Mouse (Mus musculus): ENCODE results near the gene Tsga10. TPM values are rescaled to one million over a fixed set of nuclear protein-coding genes. Genes with fewer than 3 reads are reported as not detected.

Tsga10 gene
- total and polyA plus RNA-seq, 2 experiments: 0.24 to 1.2 TPM

- no peaks in the 10 kb centered on the region for H3K36me3 ChIP-seq (ENCODE audit: control insufficient read depth, insufficient read depth, low read length)
- no peak for TF ChIP-seq CTCF (IDR thresholded peaks at IDR 0.05; ENCODE audit: low read depth, low read length)
- TF ChIP-seq POLR2A (IDR thresholded peaks at IDR 0.05; ENCODE audit: extremely low read depth, insufficient read depth, low read length): no peak
- no peaks in the 10 kb centered on the region for H3K27me3 ChIP-seq (ENCODE audit: control insufficient read depth, insufficient read depth, low read length)
- H3K4me1 ChIP-seq (ENCODE audit: control insufficient read depth, insufficient read depth, low read length): no peaks in the 10 kb centered on the region
- no peak overlapping the region for H3K27ac ChIP-seq (replicated peaks; ENCODE audit: insufficient read depth, low read depth, low read length)
- no peak overlapping the region for H3K4me3 ChIP-seq (ENCODE audit: insufficient read depth, low read depth, low read length)
- no peak overlapping the region for H3K9ac ChIP-seq (ENCODE audit: low read depth, low read length)
- DNase-seq (ENCODE audit: extremely low read depth, low read depth, low spot score): no peak
- H3K79me2 ChIP-seq (ENCODE audit: control insufficient read depth, insufficient read depth, low read length): no peaks in the 10 kb centered on the region
Observed at GRCm38 (mm10) chr1:37759407-37759806, 106.8 kb downstream of the Tsga10 start.

GRCm38 (mm10) chr1:37744650-37745259, 121.5 kb downstream of the Tsga10 start:
- 71% methylated on average over 9 of the region's 9 CpGs for WGBS
- no peak for DNase-seq (ENCODE audit: extremely low read depth, low read depth, low spot score)

GRCm38 (mm10) chr1:37742602-37743270, 123.5 kb downstream of the Tsga10 start:
- H3K4me1 ChIP-seq (ENCODE audit: control insufficient read depth, insufficient read depth, low read length): no peaks in the 10 kb centered on the region
- no peak for TF ChIP-seq CTCF (IDR thresholded peaks at IDR 0.05; ENCODE audit: low read depth, low read length)
- TF ChIP-seq POLR2A (IDR thresholded peaks at IDR 0.05; ENCODE audit: extremely low read depth, insufficient read depth, low read length): no peak
- no peak overlapping the region for H3K9ac ChIP-seq (ENCODE audit: low read depth, low read length)
- H3K36me3 ChIP-seq (ENCODE audit: control insufficient read depth, insufficient read depth, low read length): no peaks in the 10 kb centered on the region
- DNase-seq (ENCODE audit: extremely low read depth, low read depth, low spot score): no peak
- no peaks in the 10 kb centered on the region for H3K27me3 ChIP-seq (ENCODE audit: control insufficient read depth, insufficient read depth, low read length)
- WGBS: 68% methylated on average over 14 of the region's 14 CpGs
- H3K79me2 ChIP-seq (ENCODE audit: control insufficient read depth, insufficient read depth, low read length): no peaks in the 10 kb centered on the region
- H3K4me3 ChIP-seq (ENCODE audit: insufficient read depth, low read depth, low read length): no peak overlapping the region
- no peak overlapping the region for H3K27ac ChIP-seq (replicated peaks; ENCODE audit: insufficient read depth, low read depth, low read length)

More at GRCm38 (mm10) chr1:37744650-37745259, 121.5 kb downstream of the Tsga10 start:
- Histone ChIP-seq H3K27me3 (ENCODE audit: control insufficient read depth, insufficient read depth, low read length) (no peaks in the 10 kb centered on the region), H3K4me1 (ENCODE audit: control insufficient read depth, insufficient read depth, low read length) (no peaks in the 10 kb centered on the region), H3K9ac (ENCODE audit: low read depth, low read length) (no peak overlapping the region), H3K27ac (replicated peaks; ENCODE audit: insufficient read depth, low read depth, low read length) (no peak overlapping the region), H3K36me3 (ENCODE audit: control insufficient read depth, insufficient read depth, low read length) (no peaks in the 10 kb centered on the region), H3K79me2 (ENCODE audit: control insufficient read depth, insufficient read depth, low read length) (no peaks in the 10 kb centered on the region), H3K4me3 (ENCODE audit: insufficient read depth, low read depth, low read length) (no peak overlapping the region)
- no peak for TF ChIP-seq POLR2A (IDR thresholded peaks at IDR 0.05; ENCODE audit: extremely low read depth, insufficient read depth, low read length)
- TF ChIP-seq CTCF (IDR thresholded peaks at IDR 0.05; ENCODE audit: low read depth, low read length): no peak

- 87% methylated on average over 11 of the region's 11 CpGs for WGBS
- H3K4me1 ChIP-seq (ENCODE audit: control insufficient read depth, insufficient read depth, low read length): no peaks in the 10 kb centered on the region
- H3K9ac ChIP-seq (ENCODE audit: low read depth, low read length): no peak overlapping the region
- no peaks in the 10 kb centered on the region for H3K79me2 ChIP-seq (ENCODE audit: control insufficient read depth, insufficient read depth, low read length)
- TF ChIP-seq POLR2A (IDR thresholded peaks at IDR 0.05; ENCODE audit: extremely low read depth, insufficient read depth, low read length) (no peak), CTCF (IDR thresholded peaks at IDR 0.05; ENCODE audit: low read depth, low read length) (no peak)
- no peaks in the 10 kb centered on the region for H3K36me3 ChIP-seq (ENCODE audit: control insufficient read depth, insufficient read depth, low read length)
- H3K27ac ChIP-seq (replicated peaks; ENCODE audit: insufficient read depth, low read depth, low read length): no peak overlapping the region
- no peak overlapping the region for H3K4me3 ChIP-seq (ENCODE audit: insufficient read depth, low read depth, low read length)
- no peaks in the 10 kb centered on the region for H3K27me3 ChIP-seq (ENCODE audit: control insufficient read depth, insufficient read depth, low read length)
- no peak for DNase-seq (ENCODE audit: extremely low read depth, low read depth, low spot score)
Observed at GRCm38 (mm10) chr1:37742126-37742525, 124.1 kb downstream of the Tsga10 start.

DNA sequence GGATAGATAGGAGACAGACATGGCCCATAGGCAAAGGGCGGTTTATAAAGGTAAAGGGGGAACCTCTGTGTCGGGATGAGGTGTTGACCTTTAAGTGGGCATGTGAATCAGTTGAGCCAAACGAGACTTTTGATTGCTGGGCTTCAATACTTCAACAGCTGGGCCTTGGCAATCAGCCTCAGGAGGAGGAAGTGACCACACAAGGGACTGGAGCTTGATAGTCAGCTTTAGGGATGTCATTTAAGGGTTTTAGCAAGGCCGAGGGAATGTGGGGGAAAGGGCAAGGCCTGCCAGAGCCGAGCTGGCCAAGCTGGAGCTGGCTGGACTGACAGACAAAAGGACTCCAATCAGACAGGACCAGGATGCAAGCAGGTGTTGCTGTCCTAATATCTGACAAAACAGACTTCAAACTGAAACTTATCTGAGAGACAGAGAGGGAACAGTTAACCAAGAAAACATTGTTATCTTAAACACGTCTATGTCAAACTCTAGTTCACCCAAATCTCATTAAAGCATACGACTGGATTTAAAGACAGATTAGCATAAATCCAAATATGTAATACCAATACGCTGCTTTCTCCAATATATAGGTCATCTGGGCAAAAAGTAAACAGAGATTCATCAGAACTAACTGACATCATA, 125.9 kb downstream of the Tsga10 start:
- TF ChIP-seq CTCF (IDR thresholded peaks at IDR 0.05; ENCODE audit: low read depth, low read length): no peak
- no peak for TF ChIP-seq POLR2A (IDR thresholded peaks at IDR 0.05; ENCODE audit: extremely low read depth, insufficient read depth, low read length)

More for the DNA sequence above, 125.9 kb downstream of the Tsga10 start:
- H3K36me3 ChIP-seq (ENCODE audit: control insufficient read depth, insufficient read depth, low read length): no peaks in the 10 kb centered on the region
- no peaks in the 10 kb centered on the region for H3K4me1 ChIP-seq (ENCODE audit: control insufficient read depth, insufficient read depth, low read length)
- H3K9ac ChIP-seq (ENCODE audit: low read depth, low read length): no peak overlapping the region
- 60% methylated on average over 8 of the region's 8 CpGs for WGBS
- H3K27ac ChIP-seq (replicated peaks; ENCODE audit: insufficient read depth, low read depth, low read length): no peak overlapping the region
- no peaks in the 10 kb centered on the region for H3K79me2 ChIP-seq (ENCODE audit: control insufficient read depth, insufficient read depth, low read length)
- no peaks in the 10 kb centered on the region for H3K27me3 ChIP-seq (ENCODE audit: control insufficient read depth, insufficient read depth, low read length)
- H3K4me3 ChIP-seq (ENCODE audit: insufficient read depth, low read depth, low read length): no peak overlapping the region
- DNase-seq (ENCODE audit: extremely low read depth, low read depth, low spot score): no peak

All from liver, adult 2 months (tissue).